Mouse (Mus musculus) lung, postnatal 0 days (tissue): ENCODE data around the gene Abcc6.

Experiments used
- CTCF ChIP-seq: IDR thresholded peaks from 2 replicates; pipeline ENCODE4 v1.5.1; 2016; ENCODE audit warnings: antibody characterized with exemption, mild to moderate bottlenecking
- EP300 ChIP-seq: IDR thresholded peaks from 2 replicates; pipeline ENCODE4 v1.6.1; 2016; ENCODE audit warnings: antibody characterized with exemption, mild to moderate bottlenecking, control low read depth

- no peak for TF ChIP-seq CTCF
- TF ChIP-seq EP300: no peak
These were observed 90.3 kb downstream of the Abcc6 start for GRCm38 (mm10) chr7:45939836-45940235.
